Mouse (Mus musculus) heart, adult 8-10 months (tissue): ENCODE data around the gene Sdhc. TPM values are rescaled to one million over a fixed set of nuclear protein-coding genes. Genes with fewer than 3 reads are reported as not detected.

Experiments
- DNase-seq: peaks from one replicate; pipeline ENCODE4 v3.0.0; 2022; ENCODE audit warnings: low spot score
- total RNA-seq, 4 experiments: library from RNA; stranded (reverse); gene quantifications; 2 replicates each; pipeline ENCODE4 v1.2.4; 2022

Sdhc gene
- 1,000 to 10,000 TPM; 1,259 to 1,304 (median 1,268) TPM for total RNA-seq

- peak; percentile 97 for DNase-seq
Measured at GRCm38 (mm10) chr1:171149974-171150760, at the start of gene Sdhc, which contains the start of gene Mpz. TSS of gene Sdhc (minus strand) at chr1:171150603. TSS of gene Mpz (plus strand) at chr1:171150711.

DNA sequence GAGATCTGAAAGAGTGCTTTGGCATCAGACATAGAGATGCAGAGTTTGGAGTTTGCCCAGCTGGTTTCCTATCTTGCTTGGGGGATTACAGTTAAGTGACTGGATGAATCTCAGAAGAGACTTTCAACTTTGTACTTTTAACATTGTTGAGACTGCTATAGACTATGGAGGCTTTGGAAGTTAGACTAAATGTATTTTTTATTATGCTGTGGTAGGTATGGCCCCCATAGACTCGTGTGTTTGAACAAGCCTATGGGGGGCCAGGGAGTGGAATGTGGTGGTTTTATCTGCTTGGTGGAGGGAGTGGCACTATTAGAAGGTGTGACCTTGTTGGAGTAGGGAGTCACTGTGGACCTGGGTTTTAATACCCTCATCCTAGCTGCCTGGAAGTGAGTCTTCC lies 49.1 kb upstream of the Sdhc start:
- no peak for DNase-seq

- peak; percentile 71 for DNase-seq
Measured at GRCm38 (mm10) chr1:171195887-171196397, 45.5 kb upstream of the Sdhc start, which contains the start of gene Pcp4l1. TSS of gene Pcp4l1 (minus strand) at chr1:171196268.

DNA sequence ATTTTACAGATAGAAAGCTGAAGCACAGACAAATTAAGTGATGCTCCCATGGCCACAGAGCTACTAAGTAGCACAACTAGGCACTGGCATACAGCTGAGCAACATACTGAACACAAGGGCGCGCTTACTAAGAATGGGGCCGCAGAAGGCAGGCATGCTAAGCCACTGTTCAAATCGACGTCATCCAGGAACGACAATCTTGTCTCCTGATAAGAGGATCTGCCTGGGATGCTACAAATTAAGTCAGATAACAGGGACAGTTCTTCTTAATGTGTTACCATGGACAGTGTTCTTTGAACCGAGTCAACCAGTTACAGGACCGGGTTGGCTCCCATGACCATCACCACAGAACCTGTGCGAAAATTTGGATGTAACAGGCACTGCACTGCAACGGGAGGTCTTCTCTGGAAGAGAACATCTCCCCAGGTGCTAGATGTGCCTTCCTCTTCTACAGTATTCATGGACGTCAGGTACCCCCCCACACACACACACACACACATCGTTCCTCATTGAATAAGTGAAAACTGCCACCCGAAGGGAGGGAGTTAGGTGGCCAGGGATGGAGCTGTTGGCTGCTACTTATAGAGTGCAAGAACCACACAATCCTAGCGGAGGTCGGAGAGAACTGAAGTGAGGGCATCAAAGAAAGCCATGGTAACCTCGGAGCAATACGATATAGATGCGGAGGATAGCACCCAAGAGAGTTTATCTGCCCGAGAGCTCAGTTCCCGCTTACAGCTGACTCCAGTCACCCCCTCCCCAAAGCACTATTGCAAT lies 44.8 kb upstream of the Sdhc start:
- DNase-seq = no peak

- no peak for DNase-seq
Measured at GRCm38 (mm10) chr1:171193911-171194830, 43.8 kb upstream of the Sdhc start.

- DNase-seq = no peak
Measured at GRCm38 (mm10) chr1:171193093-171193840, 42.9 kb upstream of the Sdhc start.

DNA sequence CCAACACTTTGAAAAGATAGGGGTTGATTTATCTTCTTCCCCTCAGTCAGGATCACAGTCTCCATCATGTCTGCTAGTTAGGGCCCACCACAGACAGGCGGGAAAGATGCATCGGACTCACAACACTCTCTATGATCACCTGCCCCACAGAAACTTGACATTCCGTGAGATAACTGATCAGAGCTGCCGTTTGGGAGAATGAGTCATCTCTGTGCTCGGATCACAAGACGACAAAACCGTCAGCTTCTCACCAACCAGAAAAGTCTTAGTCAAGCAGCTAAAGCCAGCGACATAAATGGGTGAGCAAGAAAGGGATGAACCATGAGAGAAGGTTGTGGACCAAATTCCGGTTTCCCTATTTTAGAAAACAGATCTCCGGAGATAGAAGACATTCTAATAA lies 41.9 kb upstream of the Sdhc start:
- DNase-seq = no peak

GRCm38 (mm10) chr1:171190832-171191231 lies 40.4 kb upstream of the Sdhc start:
- no peak for DNase-seq

DNA sequence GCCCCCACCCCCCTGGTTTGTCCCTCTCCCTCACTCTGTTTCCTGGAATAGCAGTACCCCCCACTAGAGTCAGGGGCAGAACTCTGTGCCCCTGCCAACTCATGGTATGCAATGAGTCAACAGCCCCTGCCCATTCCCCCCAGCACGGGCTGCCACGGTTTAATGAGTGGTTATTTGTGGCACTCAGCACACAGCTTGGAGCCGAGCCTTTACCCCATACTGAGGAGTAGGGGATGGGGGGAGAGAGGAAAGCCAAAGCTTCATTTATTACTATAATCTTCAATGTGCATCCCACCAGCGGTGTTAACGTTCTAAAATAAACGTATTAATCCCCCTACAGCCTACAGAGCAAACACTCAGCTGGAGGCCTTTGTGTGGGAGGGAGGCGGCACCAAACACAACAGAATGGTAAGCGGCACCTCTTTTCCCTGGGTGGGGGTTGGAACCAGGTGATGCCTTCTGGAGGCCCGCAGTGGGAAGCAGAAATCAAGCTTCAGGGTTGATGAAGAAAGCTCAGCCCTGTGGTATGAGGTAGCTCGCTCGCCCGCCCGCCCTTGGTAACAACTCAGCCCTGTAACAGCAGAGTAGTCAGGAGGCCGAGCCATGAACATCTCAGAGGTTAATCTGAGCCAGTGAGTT lies 39.2 kb upstream of the Sdhc start:
- DNase-seq = no peak

- no peak for DNase-seq
Measured at GRCm38 (mm10) chr1:171189046-171189445, 38.6 kb upstream of the Sdhc start.

DNA sequence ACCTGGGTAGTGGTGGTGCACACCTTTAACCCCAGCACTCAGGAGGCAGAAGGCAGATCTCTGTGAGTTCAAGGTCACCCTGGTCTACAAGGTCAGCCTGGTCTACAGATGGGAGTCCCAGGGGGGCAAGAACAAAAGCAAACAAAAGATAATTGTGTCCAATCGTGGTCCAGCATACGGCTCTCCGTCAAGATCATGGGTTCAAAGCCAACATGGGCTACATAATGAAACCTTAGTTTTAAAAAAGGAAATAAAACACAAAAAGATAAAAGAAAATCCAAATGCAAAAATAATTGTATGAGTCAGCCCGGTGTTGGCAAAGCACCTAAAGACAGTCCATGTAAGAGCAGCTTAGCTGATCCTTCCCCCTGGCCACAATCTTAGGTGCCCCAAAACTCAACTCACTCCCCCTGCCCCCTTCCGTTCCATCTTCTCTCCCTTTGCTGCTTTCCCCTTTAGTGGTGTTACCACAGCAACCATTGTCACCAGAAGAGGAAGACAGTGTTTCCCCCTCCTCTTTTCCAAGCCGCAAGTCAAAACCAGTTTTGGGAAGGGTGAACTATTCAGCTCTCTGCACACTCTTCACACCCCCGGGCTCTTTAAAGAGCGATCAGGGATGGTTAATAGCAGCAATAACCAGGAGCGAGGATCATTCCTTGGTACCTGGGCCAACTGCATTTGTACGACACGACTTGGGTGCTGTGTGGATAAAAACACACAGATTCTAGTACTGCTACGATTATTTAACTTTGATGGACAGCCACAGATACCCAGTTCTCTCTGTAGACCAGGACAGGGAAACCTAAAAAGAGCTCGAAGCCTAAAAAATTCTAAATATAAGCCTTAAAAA lies 37.7 kb upstream of the Sdhc start:
- DNase-seq = no peak

DNA sequence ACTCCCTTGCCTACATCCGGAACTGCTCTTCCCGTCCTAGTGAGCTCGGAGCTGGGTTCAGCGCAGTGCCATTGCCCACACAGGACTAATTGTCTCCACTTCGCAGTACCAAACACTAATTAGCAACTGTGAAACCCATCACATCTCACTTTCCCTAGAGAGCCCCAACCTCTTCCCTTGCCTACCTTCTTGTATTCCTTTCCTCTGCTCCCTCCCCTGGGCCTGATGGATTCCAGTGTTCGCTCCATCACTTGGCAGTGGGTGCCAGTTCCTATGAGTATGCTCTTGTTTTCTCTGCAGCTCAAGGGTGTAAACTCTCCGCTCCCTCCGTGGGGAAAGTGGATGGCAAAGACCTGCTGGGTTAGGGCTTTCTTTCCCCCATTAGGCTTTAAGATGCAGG lies 35.3 kb upstream of the Sdhc start:
- DNase-seq = no peak

GRCm38 (mm10) chr1:171184314-171184713 lies 33.9 kb upstream of the Sdhc start:
- peak; percentile 55 for DNase-seq

- peak; percentile 70 for DNase-seq
Measured at GRCm38 (mm10) chr1:171183620-171184019, 33.2 kb upstream of the Sdhc start.

DNA sequence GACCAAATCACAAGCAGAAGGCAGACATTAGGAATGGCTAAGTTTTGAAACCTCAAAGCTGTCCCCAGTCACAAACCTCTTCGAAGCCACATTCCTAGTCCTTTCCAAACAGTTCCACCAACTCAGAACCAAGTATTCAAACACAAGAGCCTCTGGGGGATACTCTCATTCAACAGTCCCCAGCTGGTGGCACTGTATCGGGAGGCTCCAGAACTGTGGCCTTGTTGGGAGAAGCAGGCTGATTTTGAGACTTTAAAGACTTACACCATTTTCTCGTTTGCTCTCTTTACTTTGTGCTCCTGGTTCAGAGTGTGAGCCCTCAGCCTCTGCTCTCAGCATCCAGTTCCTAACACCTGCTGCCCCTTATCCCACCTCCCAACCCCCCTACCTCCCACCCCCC lies 32.6 kb upstream of the Sdhc start:
- DNase-seq = no peak

- DNase-seq = no peak
Measured at GRCm38 (mm10) chr1:171179487-171180171, 29.2 kb upstream of the Sdhc start.

GRCm38 (mm10) chr1:171172779-171173178 lies 22.4 kb upstream of the Sdhc start:
- no peak for DNase-seq

DNA sequence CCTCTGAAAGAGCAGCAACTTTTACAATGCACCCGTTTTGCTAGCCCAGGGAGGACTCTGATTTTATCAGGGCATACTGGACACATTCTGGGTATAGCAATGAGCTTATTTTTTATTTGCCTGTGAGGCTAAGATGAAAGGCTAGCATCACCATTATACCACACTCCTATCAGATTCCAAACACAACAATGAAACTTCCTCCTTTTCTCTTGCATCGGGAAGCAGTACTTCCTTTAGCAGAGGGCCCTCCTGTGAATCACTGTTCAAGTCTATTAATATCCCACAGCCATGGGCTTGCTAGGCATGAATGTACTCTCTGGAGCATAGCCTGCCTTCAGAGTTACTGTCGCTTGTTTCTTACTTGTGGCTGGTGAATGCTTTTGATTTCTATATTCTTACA lies 20.7 kb upstream of the Sdhc start:
- peak; percentile 80 for DNase-seq

- no peak for DNase-seq
Measured at GRCm38 (mm10) chr1:171169913-171170312, 19.5 kb upstream of the Sdhc start.
